Mouse (Mus musculus) brain, embryonic 14.5 days (tissue): ENCODE results near the gene Tmem223.

Experiments
- CTCF ChIP-seq: fragments of 200-500 bp; IDR thresholded peaks from 2 replicates; pipeline ENCODE4 v1.5.1; 2012; ENCODE audit warnings: inconsistent platforms, mild to moderate bottlenecking, moderate library complexity, borderline replicate concordance; ENCODE audit not compliant: insufficient read depth, insufficient read length; ENCODE audit errors: extremely low read depth
- POLR2A ChIP-seq: fragments of 200-500 bp; IDR thresholded peaks from 2 replicates; pipeline ENCODE4 v1.6.1; 2012; ENCODE audit warnings: mild to moderate bottlenecking, inconsistent platforms, borderline replicate concordance; ENCODE audit not compliant: poor library complexity, insufficient read depth, insufficient read length, severe bottlenecking; ENCODE audit errors: extremely low read depth

- TF ChIP-seq CTCF (no peak), POLR2A (no peak)
These were observed 46.2 kb downstream of the Tmem223 start for GRCm38 (mm10) chr19:8817001-8817400.
